Mouse (Mus musculus): Measurements from ENCODE around the gene Rapgefl1. TPM values are rescaled to one million over a fixed set of nuclear protein-coding genes. Genes with fewer than 3 reads are reported as not detected.
A peak's percentile ranks its signal among the peaks of the same experiment; 100 is the strongest.

The Rapgefl1 gene
- total and polyA plus RNA-seq, 3 experiments: 0.08 to 0.29 TPM; not detected in 1

DNA sequence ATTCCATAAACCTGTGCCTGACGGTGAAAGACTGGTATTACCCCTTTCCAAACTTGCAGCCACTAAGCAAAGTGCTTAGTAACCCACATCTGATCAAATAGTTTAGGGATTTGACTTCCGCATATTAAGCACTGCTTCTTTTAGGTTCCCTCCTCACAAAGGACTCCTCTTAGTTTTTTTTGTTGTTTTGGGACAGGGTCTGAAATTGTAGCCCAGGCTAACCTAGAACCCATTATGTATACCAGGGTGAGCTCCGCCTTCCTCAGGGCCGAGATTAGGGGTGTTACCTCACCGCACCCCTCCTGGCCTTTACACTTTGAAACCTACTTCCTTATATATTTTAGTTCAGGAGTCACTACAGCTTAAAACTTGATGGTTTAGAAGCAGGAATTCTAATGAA lies 46.8 kb upstream of the Rapgefl1 start:
- Histone ChIP-seq H3K4me1 (ENCODE audit: control insufficient read depth in 1 of 2, insufficient read depth in 2 of 2) (peaks cover 2 to 66% of the 10 kb centered on the region in 2 experiments), H3K4me3 (replicated peaks in 1 of 3; ENCODE audit: low read depth in 2 of 3, low read length in 2 of 3, poor library complexity in 1 of 3) (peak overlapping the region in 2 of 3 experiments; percentile 66 to 78), H3K4me2 (ENCODE audit: insufficient read depth, low read depth, poor library complexity, severe bottlenecking) (peak overlapping the region; percentile 94), H3K79me2 (replicated peaks; ENCODE audit: control insufficient read depth, extremely low read depth, insufficient read depth, poor library complexity, severe bottlenecking) (0 out of 2 replicates have a peak, but pooled peaks cover 3% of the 10 kb centered on the region), H3K27me3 (replicated peaks) (peaks cover 6% of the 10 kb centered on the region), H3K27ac (ENCODE audit: insufficient read depth, low read depth) (no peak overlapping the region), H3K9me3 (replicated peaks; ENCODE audit: low read length) (no peaks in the 10 kb centered on the region), H3K36me3 (replicated peaks in 1 of 2; ENCODE audit: control insufficient read depth in 1 of 2, insufficient read depth in 1 of 2, low read length in 1 of 2) (peaks cover 0 to 2% of the 10 kb centered on the region in 2 experiments), H3K9ac (ENCODE audit: insufficient read depth, low read depth) (peak overlapping the region; percentile 81)
- TF ChIP-seq MEF2A (IDR thresholded peaks at IDR 0.05; ENCODE audit: borderline replicate concordance, low read depth, low read length) (no peak), ELF1 (IDR thresholded peaks at IDR 0.05; ENCODE audit: low read depth, low read length) (no peak), MAFK (IDR thresholded peaks at IDR 0.05; ENCODE audit: insufficient replicate concordance, low read length) (no peak), HCFC1 (IDR thresholded peaks at IDR 0.05; ENCODE audit: low read depth, low read length) (no peak), NRF1 (IDR thresholded peaks at IDR 0.05; ENCODE audit: low read depth, low read length) (no peak), ETS1 (conservative IDR thresholded peaks at IDR 0.05; ENCODE audit: low read depth, low read length) (no peak), JUN (IDR thresholded peaks at IDR 0.05; ENCODE audit: insufficient read depth, low read depth, low read length) (no peak), JUND (conservative IDR thresholded peaks at IDR 0.05; ENCODE audit: low read depth, low read length) (no peak), MAX (IDR thresholded peaks at IDR 0.05; ENCODE audit: low read length) (no peak), ZMIZ1 (IDR thresholded peaks at IDR 0.05; ENCODE audit: low read depth, low read length) (no peak), RCOR1 (conservative IDR thresholded peaks at IDR 0.05; ENCODE audit: low read depth, low read length) (no peak)
- dilution Hi-C loops (cut with MboI; ENCODE audit: extremely low pct_ligation_motif_present, extremely low pct_unique_long_range_greater_than_20kb, low sequenced_read_pairs): no loop called here
- DNase-seq (ENCODE audit: extremely low read depth): no peak
- in situ Hi-C loops (cut with MboI; ENCODE audit: low pct_ligation_motif_present, low pct_unique_long_range_greater_than_20kb, low sequenced_read_pairs): loop anchor here (5.0 to 10.0 kb wide), 3 partner anchors 37 to 93 kb away; partner anchors contain the start of gene Med24

DNA sequence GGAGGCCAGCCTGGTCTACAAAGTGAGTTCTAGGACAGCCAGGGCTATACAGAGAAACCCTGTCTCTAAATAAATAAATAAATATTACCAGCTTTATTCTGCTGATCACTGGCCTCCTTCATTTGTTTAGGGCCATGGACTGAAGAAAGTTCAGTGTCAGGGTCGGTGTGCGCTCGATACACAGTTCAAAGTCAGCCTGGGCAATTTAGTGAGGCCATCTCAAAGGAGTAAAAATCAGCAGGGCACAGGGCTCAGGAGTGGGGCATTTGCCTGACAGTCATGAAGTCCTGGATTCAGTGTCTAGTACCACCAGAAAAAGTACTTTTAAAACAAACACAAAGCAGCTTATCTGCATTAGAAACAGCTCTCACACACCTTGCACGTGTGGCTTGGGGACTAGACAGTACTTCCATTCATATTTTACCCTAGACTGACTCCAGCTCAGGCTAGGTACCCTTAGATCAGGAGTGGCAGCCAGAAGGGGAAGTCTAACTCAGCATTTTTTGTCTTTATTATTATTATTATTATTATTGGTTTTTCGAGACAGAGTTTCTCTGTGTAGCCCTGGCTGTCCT lies 45.9 kb upstream of the Rapgefl1 start:
- DNase-seq (ENCODE audit: extremely low read depth): no peak
- Histone ChIP-seq H3K79me2 (replicated peaks; ENCODE audit: control insufficient read depth, extremely low read depth, insufficient read depth, poor library complexity, severe bottlenecking) (peaks cover 5% of the 10 kb centered on the region; the same call in 1 of the 2 replicates), H3K36me3 (replicated peaks in 1 of 2; ENCODE audit: control insufficient read depth in 1 of 2, insufficient read depth in 1 of 2, low read length in 1 of 2) (peaks cover 0 to 2% of the 10 kb centered on the region in 2 experiments), H3K4me1 (ENCODE audit: control insufficient read depth in 1 of 2, insufficient read depth in 2 of 2) (peaks cover 2 to 64% of the 10 kb centered on the region in 2 experiments), H3K4me3 (replicated peaks in 1 of 3; ENCODE audit: low read depth in 2 of 3, low read length in 2 of 3, poor library complexity in 1 of 3) (no peak overlapping the region), H3K27me3 (replicated peaks) (peaks cover 3% of the 10 kb centered on the region), H3K27ac (ENCODE audit: insufficient read depth, low read depth) (no peak overlapping the region), H3K9me3 (replicated peaks; ENCODE audit: low read length) (no peaks in the 10 kb centered on the region), H3K9ac (ENCODE audit: insufficient read depth, low read depth) (no peak overlapping the region), H3K4me2 (ENCODE audit: insufficient read depth, low read depth, poor library complexity, severe bottlenecking) (no peak overlapping the region)
- TF ChIP-seq TBP (conservative IDR thresholded peaks at IDR 0.05; ENCODE audit: low read depth, low read length) (no peak), POLR2AphosphoS2 (IDR thresholded peaks at IDR 0.05; ENCODE audit: low read depth, low read length) (no peak), ZC3H11A (IDR thresholded peaks at IDR 0.05; ENCODE audit: low read depth, low read length) (no peak), UBTF (IDR thresholded peaks at IDR 0.05; ENCODE audit: low read depth, low read length) (no peak), ELF1 (IDR thresholded peaks at IDR 0.05; ENCODE audit: low read depth, low read length) (no peak), ZKSCAN1 (IDR thresholded peaks at IDR 0.05; ENCODE audit: borderline replicate concordance, low read depth, low read length) (no peak)
- in situ Hi-C loops (cut with MboI; ENCODE audit: low pct_ligation_motif_present, low pct_unique_long_range_greater_than_20kb, low sequenced_read_pairs) (loop anchor here (5.0 kb wide), 1 partner anchor 37 kb away; no protein-coding TSS in a partner anchor), dilution Hi-C loops (cut with MboI; ENCODE audit: extremely low pct_ligation_motif_present, extremely low pct_unique_long_range_greater_than_20kb, low sequenced_read_pairs) (no loop called here)
